ENCODE assay signal across 8 mouse cellular contexts in the genomic region with DNA sequence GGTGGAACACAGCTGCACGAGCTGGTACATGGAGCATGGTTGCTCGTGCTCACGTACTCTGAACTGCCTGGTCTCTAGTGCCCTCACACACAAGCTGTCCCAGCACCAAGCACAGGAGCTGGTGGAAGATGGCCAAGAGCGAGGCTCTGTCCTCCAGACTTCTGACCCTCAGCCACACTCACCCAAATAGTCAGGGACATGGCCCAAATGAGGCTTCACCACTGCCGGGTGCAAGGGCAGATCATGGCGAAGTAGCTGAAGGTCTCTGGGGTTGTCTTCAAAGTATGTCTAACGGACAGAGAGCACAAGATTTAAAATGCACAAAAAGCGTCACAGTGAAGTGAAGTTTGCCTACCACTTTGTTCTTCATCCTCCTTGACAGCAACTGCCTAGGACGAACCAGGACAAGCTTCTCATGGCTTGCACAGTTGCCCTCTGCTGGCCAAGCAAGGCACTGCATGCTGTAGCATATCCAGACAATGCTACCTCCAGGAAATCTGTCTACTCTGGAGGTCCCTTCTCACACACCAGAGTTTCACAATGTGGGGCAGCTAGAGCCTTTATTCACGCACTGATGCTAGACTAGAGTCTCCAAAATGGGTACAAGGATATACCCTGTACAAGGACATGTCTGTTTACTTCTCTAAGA. TPM values are rescaled to one million over a fixed set of nuclear protein-coding genes. Genes with fewer than 3 reads are reported as not detected.
DNase-seq lines count a peak whose midpoint lies in the region; ATAC-seq and TF ChIP-seq lines count a peak whose summit lies in the region.

No protein-coding gene starts in this region.

- in situ Hi-C loops in ES-E14 (cut with MboI; ENCODE audit: low sequenced_read_pairs in 2 of 2, unreplicated experiment in 2 of 2): loop anchor here in 1 of 2 experiments (10.0 kb wide), 1 partner anchor 267 kb away; no protein-coding TSS in a partner anchor

- DNase-seq in 3T3-L1 (ENCODE audit: low read depth, low spot score) (peak; percentile 86), ES-E14 (ENCODE audit: low read depth, low spot score) (peak; percentile 80)
- peak; percentile 57 for DNase-seq in cerebellum, adult 11-12 months
- DNase-seq in kidney, postnatal 0 days (ENCODE audit: low spot score): peak; percentile 78
- DNase-seq in testis, postnatal 10 days (ENCODE audit: low spot score): peak; percentile 85

- H3K27ac ChIP-seq in ES-E14 (ENCODE audit: insufficient read depth, low read depth, low read length, poor library complexity, severe bottlenecking): no peak overlapping the region
- H3K27ac ChIP-seq in forebrain, embryonic 15.5 days (replicated peaks): no peak overlapping the region
- H3K27ac ChIP-seq in kidney, postnatal 0 days: no peak overlapping the region
- H3K27ac ChIP-seq in liver, embryonic 16.5 days (ENCODE audit: low read length): no peak overlapping the region
- H3K27ac ChIP-seq in neural tube, embryonic 12.5 days: no peak overlapping the region

- H3K4me3 ChIP-seq in ES-E14 (ENCODE audit: insufficient read depth in 1 of 2, low read depth in 1 of 2, low read length in 2 of 2, poor library complexity in 1 of 2, severe bottlenecking in 1 of 2): no peak overlapping the region
- H3K4me3 ChIP-seq in forebrain, embryonic 15.5 days: no peak overlapping the region
- H3K4me3 ChIP-seq in kidney, postnatal 0 days (replicated peaks; ENCODE audit: low read depth, low read length): no peak overlapping the region
- H3K4me3 ChIP-seq in liver, embryonic 16.5 days (ENCODE audit: low read depth, low read length): no peak overlapping the region
- no peak overlapping the region for H3K4me3 ChIP-seq in neural tube, embryonic 12.5 days

- peaks cover 75% of the 10 kb centered on the region for H3K36me3 ChIP-seq in ES-E14 (ENCODE audit: control insufficient read depth, insufficient read depth, low read length, poor library complexity, severe bottlenecking)
- H3K36me3 ChIP-seq in forebrain, embryonic 15.5 days: peaks cover 90% of the 10 kb centered on the region
- peaks cover 60% of the 10 kb centered on the region for H3K36me3 ChIP-seq in kidney, postnatal 0 days (ENCODE audit: insufficient read depth, low read length)
- peaks cover 43% of the 10 kb centered on the region for H3K36me3 ChIP-seq in liver, embryonic 16.5 days (ENCODE audit: control insufficient read depth, insufficient read depth)
- H3K36me3 ChIP-seq in neural tube, embryonic 12.5 days: peaks cover 84% of the 10 kb centered on the region

- H3K27me3 ChIP-seq in forebrain, embryonic 15.5 days: no peaks in the 10 kb centered on the region
- H3K27me3 ChIP-seq in kidney, postnatal 0 days (ENCODE audit: insufficient read depth, low read length): no peaks in the 10 kb centered on the region
- H3K27me3 ChIP-seq in liver, embryonic 16.5 days (ENCODE audit: control insufficient read depth, insufficient read depth, low read depth, low read length): no peaks in the 10 kb centered on the region
- no peaks in the 10 kb centered on the region for H3K27me3 ChIP-seq in neural tube, embryonic 12.5 days (replicated peaks)

- peak; percentile 95 for TF ChIP-seq CTCF in kidney, postnatal 0 days (IDR thresholded peaks at IDR 0.05; ENCODE audit: low read depth)

- H3K4me2 ChIP-seq in forebrain, embryonic 15.5 days (replicated peaks): no peak overlapping the region
- H3K4me2 ChIP-seq in kidney, postnatal 0 days (ENCODE audit: low read length): no peak overlapping the region
- no peak overlapping the region for H3K4me2 ChIP-seq in liver, embryonic 16.5 days (ENCODE audit: low read depth, low read length)
- H3K4me2 ChIP-seq in neural tube, embryonic 12.5 days (replicated peaks): no peak overlapping the region

- peak; percentile 66 for ATAC-seq in forebrain, embryonic 15.5 days (replicated peaks)
- ATAC-seq in kidney, postnatal 0 days (replicated peaks; ENCODE audit: low FRiP score, low read depth): no peak; the same call in 1 of the 2 replicates
- ATAC-seq in liver, embryonic 16.5 days (ENCODE audit: low read depth): 0 out of 2 replicates have a peak, but pooled peaks have one; percentile 49
- ATAC-seq in neural tube, embryonic 12.5 days (ENCODE audit: low FRiP score, low read depth): 0 out of 2 replicates have a peak, but pooled peaks have one; percentile 12

- no peak overlapping the region for H3K9ac ChIP-seq in ES-E14 (ENCODE audit: insufficient read depth, low read depth, low read length, poor library complexity, severe bottlenecking)
- H3K9ac ChIP-seq in forebrain, embryonic 15.5 days (replicated peaks): no peak overlapping the region
- no peak overlapping the region for H3K9ac ChIP-seq in kidney, postnatal 0 days (ENCODE audit: low read depth, low read length)
- H3K9ac ChIP-seq in liver, embryonic 16.5 days (ENCODE audit: low read depth, low read length): no peak overlapping the region
- H3K9ac ChIP-seq in neural tube, embryonic 12.5 days: no peak overlapping the region

- 73% methylated on average over 10 of the region's 10 CpGs for WGBS in forebrain, embryonic 15.5 days
- 81% methylated on average over 10 of the region's 10 CpGs for WGBS in kidney, postnatal 0 days
- WGBS in liver, embryonic 16.5 days (ENCODE audit: insufficient replicate concordance): 70% methylated on average over 10 of the region's 10 CpGs
- WGBS in neural tube, embryonic 12.5 days: 83% methylated on average over 10 of the region's 10 CpGs

- H3K4me1 ChIP-seq in ES-E14 (ENCODE audit: control insufficient read depth in 2 of 2, insufficient read depth in 2 of 2, low read length in 2 of 2, poor library complexity in 1 of 2): peaks cover 0 to 15% of the 10 kb centered on the region in 2 experiments; a peak in 2 of 4 replicates
- H3K4me1 ChIP-seq in forebrain, embryonic 15.5 days: peaks cover 5% of the 10 kb centered on the region
- H3K4me1 ChIP-seq in kidney, postnatal 0 days (replicated peaks; ENCODE audit: insufficient read depth, low read length): peaks cover 3% of the 10 kb centered on the region
- H3K4me1 ChIP-seq in liver, embryonic 16.5 days (ENCODE audit: control insufficient read depth, low read depth, low read length): peaks cover 5% of the 10 kb centered on the region
- H3K4me1 ChIP-seq in neural tube, embryonic 12.5 days: peaks cover 5% of the 10 kb centered on the region

- H3K9me3 ChIP-seq in ES-E14 (ENCODE audit: control insufficient read depth, insufficient read depth, low read depth, low read length): no peaks in the 10 kb centered on the region
- no peaks in the 10 kb centered on the region for H3K9me3 ChIP-seq in forebrain, embryonic 15.5 days
- H3K9me3 ChIP-seq in kidney, postnatal 0 days (replicated peaks; ENCODE audit: low read length): no peaks in the 10 kb centered on the region
- no peaks in the 10 kb centered on the region for H3K9me3 ChIP-seq in liver, embryonic 16.5 days (replicated peaks; ENCODE audit: control insufficient read depth, low read length)
- no peaks in the 10 kb centered on the region for H3K9me3 ChIP-seq in neural tube, embryonic 12.5 days

TF ChIP-seq in ES-E14, 5 proteins besides CTCF, POLR2A, EP300 and RAD21:
- TF ChIP-seq ZNF384 (IDR thresholded peaks at IDR 0.05; ENCODE audit: low read depth, low read length) (no peak), ZC3H11A (IDR thresholded peaks at IDR 0.05; ENCODE audit: borderline replicate concordance, low read depth, low read length) (peak; percentile 73; the same call in 1 of the 2 replicates)

RNA-seq across cellular contexts. Expression of gene Ddx56, which starts 6.0 kb away (rescaled TPM):
- total RNA-seq in ES-E14 (2012; rRNA removed): 170 and 199 TPM in 2 replicates
- 82.5 and 83.6 TPM in 2 replicates for polyA plus RNA-seq in forebrain, embryonic 15.5 days (2015; fragmentation: Nextera tagmentation; extraction: Ambion mirVana)
- 73.2 and 75.3 TPM in 2 replicates for polyA plus RNA-seq in kidney, postnatal 0 days (2015; fragmentation: Nextera tagmentation; extraction: Ambion mirVana)
- 40.2 and 42.1 TPM in 2 replicates for polyA plus RNA-seq in liver, embryonic 16.5 days (2015; fragmentation: Nextera tagmentation; extraction: Ambion mirVana)
- polyA plus RNA-seq in neural tube, embryonic 12.5 days (2016; fragmentation: Nextera tagmentation; extraction: Ambion mirVana): 85.3 and 86.0 TPM in 2 replicates

RNA-seq across cellular contexts. Expression of gene Tmed4, which starts 13.1 kb away (rescaled TPM):
- 79.7 and 98.6 TPM in 2 replicates for total RNA-seq in ES-E14 (2012; rRNA removed)
- 154 and 168 TPM in 2 replicates for polyA plus RNA-seq in forebrain, embryonic 15.5 days (2015; fragmentation: Nextera tagmentation; extraction: Ambion mirVana)
- polyA plus RNA-seq in kidney, postnatal 0 days (2015; fragmentation: Nextera tagmentation; extraction: Ambion mirVana): 163 and 168 TPM in 2 replicates
- polyA plus RNA-seq in liver, embryonic 16.5 days (2015; fragmentation: Nextera tagmentation; extraction: Ambion mirVana): 40.7 and 42.5 TPM in 2 replicates
- polyA plus RNA-seq in neural tube, embryonic 12.5 days (2016; fragmentation: Nextera tagmentation; extraction: Ambion mirVana): 145 and 150 TPM in 2 replicates

RNA-seq across cellular contexts. Expression of gene Ogdh, which starts 29.9 kb away (rescaled TPM):
- 68.4 and 69.6 TPM in 2 replicates for total RNA-seq in ES-E14 (2012; rRNA removed)
- 88.0 and 88.7 TPM in 2 replicates for polyA plus RNA-seq in forebrain, embryonic 15.5 days (2015; fragmentation: Nextera tagmentation; extraction: Ambion mirVana)
- polyA plus RNA-seq in kidney, postnatal 0 days (2015; fragmentation: Nextera tagmentation; extraction: Ambion mirVana): 125 and 138 TPM in 2 replicates
- polyA plus RNA-seq in liver, embryonic 16.5 days (2015; fragmentation: Nextera tagmentation; extraction: Ambion mirVana): 89.3 and 93.8 TPM in 2 replicates
- polyA plus RNA-seq in neural tube, embryonic 12.5 days (2016; fragmentation: Nextera tagmentation; extraction: Ambion mirVana): 93.8 and 103 TPM in 2 replicates

RNA-seq across cellular contexts. Expression of gene Npc1l1, which starts 31.6 kb away (rescaled TPM):
- total RNA-seq in ES-E14 (2012; rRNA removed): 0.40 and 0.48 TPM in 2 replicates
- polyA plus RNA-seq in forebrain, embryonic 15.5 days (2015; fragmentation: Nextera tagmentation; extraction: Ambion mirVana): 0.04 TPM in 1 of 2 replicates, not detected in the other
- 0.10 and 0.11 TPM in 2 replicates for polyA plus RNA-seq in kidney, postnatal 0 days (2015; fragmentation: Nextera tagmentation; extraction: Ambion mirVana)
- 0.05 and 0.26 TPM in 2 replicates for polyA plus RNA-seq in liver, embryonic 16.5 days (2015; fragmentation: Nextera tagmentation; extraction: Ambion mirVana)
- polyA plus RNA-seq in neural tube, embryonic 12.5 days (2016; fragmentation: Nextera tagmentation; extraction: Ambion mirVana): not detected in 2 replicates
